Mouse (Mus musculus) midbrain, embryonic 12.5 days (tissue): ENCODE data around the gene Ccer2. TPM values are rescaled to one million over a fixed set of nuclear protein-coding genes. Genes with fewer than 3 reads are reported as not detected.
A peak's percentile ranks its signal among the peaks of the same experiment; 100 is the strongest.

Experiments
- ATAC-seq: fragments of 200-750 bp; cut with Nextera tagmentation; 2 replicates; pipeline ENCODE4 v1.8.0; 2017; ENCODE audit warnings: low read depth, moderate TSS enrichment, moderate library complexity; ENCODE audit not compliant: low FRiP score
- H3K27ac ChIP-seq: fragments of 300-500 bp; sonication (generic); replicated peaks from 2 replicates; pipeline ENCODE4 v1.5.1; 2016; ENCODE audit warnings: mild to moderate bottlenecking
- H3K27me3 ChIP-seq: fragments of 300-500 bp; sonication (generic); 2 replicates; pipeline ENCODE4 v1.6.1; 2016; ENCODE audit warnings: mild to moderate bottlenecking
- H3K36me3 ChIP-seq: fragments of 300-500 bp; sonication (generic); 2 replicates; pipeline ENCODE4 v1.6.1; 2016
- H3K4me1 ChIP-seq: fragments of 300-500 bp; sonication (generic); 2 replicates; pipeline ENCODE4 v1.6.1; 2016
- H3K4me2 ChIP-seq: fragments of 300-500 bp; sonication (generic); replicated peaks from 2 replicates; pipeline ENCODE4 v1.6.1; 2016; ENCODE audit warnings: mild to moderate bottlenecking, moderate library complexity
- H3K4me3 ChIP-seq: fragments of 300-500 bp; sonication (generic); 2 replicates; pipeline ENCODE4 v1.5.1; 2016; ENCODE audit warnings: mild to moderate bottlenecking
- H3K9ac ChIP-seq: fragments of 300-500 bp; sonication (generic); replicated peaks from 2 replicates; pipeline ENCODE4 v1.6.1; 2016; ENCODE audit warnings: mild to moderate bottlenecking, moderate library complexity
- H3K9me3 ChIP-seq: fragments of 300-500 bp; sonication (generic); 2 replicates; pipeline ENCODE4 v1.6.1; 2016; ENCODE audit warnings: mild to moderate bottlenecking
- WGBS: fragments of 180-500 bp; shearing (Covaris S2); methylation state at CpG from one replicate; pipeline ENCODE4 v1.1.7; 2016; 5-methylcytosine and 5-hydroxymethylcytosine counted together
- polyA plus RNA-seq: library from polyadenylated mRNA; unstranded; fragments of >200 nt; fragmentation: Nextera tagmentation; extraction: Ambion mirVana; gene quantifications from 2 replicates; pipeline ENCODE4 v1.2.1, GENCODE M21; 2016

Gene Ccer2
- polyA plus RNA-seq, 1 experiment from 2014 or later, result not detected

GRCm38 (mm10) chr7:28726600-28726999, 29.4 kb upstream of the Ccer2 start:
- Histone ChIP-seq H3K27me3 (peaks cover 5% of the 10 kb centered on the region), H3K36me3 (no peaks in the 10 kb centered on the region), H3K9ac (no peak overlapping the region), H3K9me3 (0 out of 2 replicates have a peak, but pooled peaks cover 5% of the 10 kb centered on the region), H3K27ac (no peak overlapping the region), H3K4me2 (0 out of 2 replicates have a peak overlapping the region, but pooled peaks have one; percentile 10), H3K4me3 (no peak overlapping the region), H3K4me1 (peaks cover 7% of the 10 kb centered on the region; the same call in 1 of the 2 replicates)
- 7% methylated on average over 14 of the region's 14 CpGs for WGBS
- no peak for ATAC-seq

GRCm38 (mm10) chr7:28727649-28728340, 28.2 kb upstream of the Ccer2 start:
- 58% methylated on average over 10 of the region's 10 CpGs for WGBS
- H3K4me1 ChIP-seq, result peaks cover 13% of the 10 kb centered on the region; the same call in 1 of the 2 replicates
- no peak overlapping the region for H3K4me2 ChIP-seq
- no peak for ATAC-seq
- H3K9ac ChIP-seq, result no peak overlapping the region
- no peaks in the 10 kb centered on the region for H3K36me3 ChIP-seq
- H3K27me3 ChIP-seq, result peaks cover 17% of the 10 kb centered on the region
- no peak overlapping the region for H3K27ac ChIP-seq
- no peak overlapping the region for H3K4me3 ChIP-seq
- H3K9me3 ChIP-seq, result 0 out of 2 replicates have a peak, but pooled peaks cover 5% of the 10 kb centered on the region

GRCm38 (mm10) chr7:28732341-28733142, 23.4 kb upstream of the Ccer2 start:
- peak; percentile 84 for ATAC-seq
- Histone ChIP-seq H3K4me2 (peak overlapping the region; percentile 71), H3K4me1 (peaks cover 12% of the 10 kb centered on the region; the same call in 1 of the 2 replicates), H3K36me3 (peaks cover 6% of the 10 kb centered on the region; the same call in 1 of the 2 replicates), H3K9ac (peak overlapping the region; percentile 49; the same call in 1 of the 2 replicates), H3K27me3 (peaks cover 27% of the 10 kb centered on the region), H3K27ac (no peak overlapping the region; the same call in 1 of the 2 replicates), H3K4me3 (peak overlapping the region; percentile 47), H3K9me3 (0 out of 2 replicates have a peak, but pooled peaks cover 5% of the 10 kb centered on the region)
- WGBS, result 2% methylated on average over 58 of the region's 58 CpGs

DNA sequence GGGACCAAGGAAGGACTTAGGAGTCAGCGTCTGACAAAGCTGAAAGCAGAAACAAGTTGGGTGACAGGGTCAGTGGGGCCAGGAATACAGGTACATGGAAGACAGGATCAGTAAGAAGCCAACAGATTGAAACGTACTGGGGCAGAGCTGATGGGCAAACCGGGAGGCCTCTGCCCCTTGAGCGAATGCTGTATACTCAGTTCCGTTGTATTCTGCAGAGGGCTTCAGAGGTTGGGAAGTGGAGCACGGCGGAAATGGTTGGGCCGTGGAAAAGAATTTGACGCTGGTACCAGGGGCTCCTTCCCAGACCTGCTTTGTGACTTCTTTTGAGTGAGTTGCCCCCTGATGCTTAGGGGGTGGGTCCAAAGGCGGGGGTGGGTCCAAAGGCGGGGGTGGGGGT, 22.8 kb upstream of the Ccer2 start:
- H3K9ac ChIP-seq, result peak overlapping the region; percentile 49; the same call in 1 of the 2 replicates
- ATAC-seq, result 0 out of 2 replicates have a peak, but pooled peaks have one; percentile 19
- peak overlapping the region; percentile 47 for H3K4me3 ChIP-seq
- no peak overlapping the region; the same call in 1 of the 2 replicates for H3K27ac ChIP-seq
- peak overlapping the region; percentile 71 for H3K4me2 ChIP-seq
- peaks cover 9% of the 10 kb centered on the region for H3K36me3 ChIP-seq
- 0 out of 2 replicates have a peak, but pooled peaks cover 5% of the 10 kb centered on the region for H3K9me3 ChIP-seq
- peaks cover 11% of the 10 kb centered on the region; the same call in 1 of the 2 replicates for H3K4me1 ChIP-seq
- H3K27me3 ChIP-seq, result peaks cover 27% of the 10 kb centered on the region
- WGBS, result 7% methylated on average over 11 of the region's 11 CpGs

- no peak overlapping the region for H3K27ac ChIP-seq
- H3K9me3 ChIP-seq, result 0 out of 2 replicates have a peak, but pooled peaks cover 5% of the 10 kb centered on the region
- H3K9ac ChIP-seq, result no peak overlapping the region
- peaks cover 27% of the 10 kb centered on the region for H3K27me3 ChIP-seq
- H3K4me2 ChIP-seq, result no peak overlapping the region
- no peak overlapping the region for H3K4me3 ChIP-seq
- no peak for ATAC-seq
- WGBS, result 84% methylated on average over 6 of the region's 6 CpGs
- H3K36me3 ChIP-seq, result peaks cover 24% of the 10 kb centered on the region
- H3K4me1 ChIP-seq, result peaks cover 11% of the 10 kb centered on the region; the same call in 1 of the 2 replicates
Observed at GRCm38 (mm10) chr7:28735701-28736100, 20.3 kb upstream of the Ccer2 start.

DNA sequence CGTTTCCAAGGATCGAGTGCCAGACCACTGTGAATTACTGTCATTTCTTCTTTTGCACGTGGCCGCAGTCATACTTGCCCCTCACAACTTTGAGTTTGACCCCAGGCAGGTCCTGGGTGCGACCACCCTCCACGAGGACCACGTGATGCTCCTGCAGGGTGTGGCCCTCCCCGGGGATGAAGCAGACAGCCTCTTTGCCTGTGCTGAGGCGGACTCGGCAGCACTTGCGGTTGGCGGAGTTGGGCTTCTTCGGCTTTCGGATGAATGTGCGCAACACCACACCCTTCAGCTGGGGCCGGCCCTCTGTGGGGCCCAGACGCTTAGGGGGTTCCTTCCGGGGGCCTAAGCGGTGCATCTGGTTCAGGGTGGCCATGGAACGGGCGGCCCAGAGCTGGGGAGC, 16.1 kb upstream of the Ccer2 start:
- Histone ChIP-seq H3K4me3 (no peak overlapping the region), H3K9me3 (no peaks in the 10 kb centered on the region), H3K4me1 (peaks cover 13% of the 10 kb centered on the region), H3K36me3 (peaks cover 30% of the 10 kb centered on the region), H3K27me3 (no peaks in the 10 kb centered on the region), H3K27ac (no peak overlapping the region), H3K9ac (no peak overlapping the region), H3K4me2 (no peak overlapping the region)
- no peak for ATAC-seq
- WGBS, result 94% methylated on average over 21 of the region's 21 CpGs

DNA sequence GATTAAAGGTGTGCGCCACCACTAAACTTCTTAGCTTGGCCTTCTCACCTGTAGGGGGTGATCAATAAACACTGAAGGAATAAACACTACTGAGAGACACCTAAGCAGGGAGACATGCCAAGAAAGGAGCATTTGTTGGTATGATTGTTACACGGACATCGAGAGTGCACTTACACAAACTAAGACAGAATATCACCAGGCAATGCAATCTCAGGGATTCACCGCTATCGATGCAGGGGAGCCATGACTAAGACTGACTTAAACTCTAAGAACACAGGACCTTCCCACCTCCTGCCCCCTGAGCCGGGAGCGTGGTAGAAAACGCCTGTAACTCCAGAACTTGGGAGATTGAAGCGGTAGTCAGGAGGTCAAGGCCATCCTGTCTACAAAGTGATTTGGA, 15.0 kb upstream of the Ccer2 start:
- H3K36me3 ChIP-seq, result peaks cover 36% of the 10 kb centered on the region
- H3K27ac ChIP-seq, result no peak overlapping the region
- H3K4me2 ChIP-seq, result peak overlapping the region; percentile 83
- ATAC-seq, result no peak
- WGBS, result 43% methylated on average over 9 of the region's 9 CpGs
- H3K9ac ChIP-seq, result peak overlapping the region; percentile 81
- peak overlapping the region; percentile 78 for H3K4me3 ChIP-seq
- H3K27me3 ChIP-seq, result no peaks in the 10 kb centered on the region
- peaks cover 13% of the 10 kb centered on the region for H3K4me1 ChIP-seq
- no peaks in the 10 kb centered on the region for H3K9me3 ChIP-seq

DNA sequence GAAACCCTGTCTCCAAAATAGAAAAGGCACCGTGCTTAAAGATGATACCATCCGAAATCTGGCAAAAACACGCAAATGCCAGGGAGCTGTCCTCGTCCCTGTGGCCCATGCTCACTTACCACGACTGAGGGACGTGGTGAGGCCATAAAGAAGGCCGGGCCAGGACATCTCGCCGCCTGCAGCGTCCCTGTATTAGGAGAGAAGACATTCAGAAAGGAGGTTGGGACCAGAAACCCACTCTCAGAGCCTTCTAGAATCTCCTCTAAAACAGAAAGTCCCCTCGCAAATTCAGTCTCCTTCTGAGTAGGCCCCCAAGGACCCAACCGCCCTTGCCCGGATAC, 14.6 kb upstream of the Ccer2 start:
- Histone ChIP-seq H3K27me3 (no peaks in the 10 kb centered on the region), H3K4me3 (peak overlapping the region; percentile 78), H3K4me1 (peaks cover 13% of the 10 kb centered on the region), H3K27ac (0 out of 2 replicates have a peak overlapping the region, but pooled peaks have one; percentile 46), H3K9ac (peak overlapping the region; percentile 81), H3K4me2 (peak overlapping the region; percentile 83), H3K36me3 (peaks cover 40% of the 10 kb centered on the region), H3K9me3 (no peaks in the 10 kb centered on the region)
- ATAC-seq, result no peak
- under 1% methylated on average over 13 of the region's 13 CpGs for WGBS

DNA sequence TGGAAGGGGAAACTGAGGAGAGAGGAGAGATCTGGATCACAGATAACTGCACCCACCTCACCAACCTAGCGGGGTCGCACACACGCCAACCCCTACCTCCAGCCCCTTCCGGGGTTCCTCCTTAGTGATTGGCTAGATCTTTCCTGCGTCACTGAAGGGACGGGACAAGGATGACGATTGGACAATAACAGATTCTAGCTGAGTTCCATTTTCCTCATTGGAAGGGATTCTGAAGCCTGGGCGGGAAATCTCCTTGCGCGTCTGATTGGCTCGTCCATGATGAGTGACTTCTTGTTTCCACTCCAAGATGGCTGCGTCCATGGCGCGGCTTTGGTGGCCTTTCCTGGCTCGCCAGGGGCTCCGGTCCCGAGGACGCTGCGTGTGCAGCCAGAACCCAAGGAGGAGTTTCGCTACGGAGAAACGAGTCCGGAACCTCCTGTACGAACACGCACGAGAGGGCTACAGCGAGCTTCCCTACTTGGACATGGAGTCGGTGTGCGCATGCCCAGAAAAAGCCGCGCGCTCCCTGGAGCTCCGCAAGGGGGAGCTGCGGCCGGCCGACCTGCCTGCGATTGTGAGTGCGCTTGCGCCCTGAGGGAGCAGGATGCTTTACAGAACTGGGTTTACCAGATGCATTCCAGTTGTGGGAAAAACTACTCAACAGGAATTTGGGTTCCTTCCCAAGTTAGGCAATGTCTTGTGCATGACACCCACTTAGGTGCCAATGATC, 14.1 kb upstream of the Ccer2 start, which contains the start of the genes Mrps12 and Sars2:
Mrps12 (minus strand) TSS at position 112 of the 730 bp plus-strand sequence.
Sars2 (plus strand) TSS at position 284 of the 730 bp plus-strand sequence.
- H3K4me3 ChIP-seq, result peak within 1 kb of the TSS; percentile 78
- peaks cover 13% of the 10 kb centered on the region for H3K4me1 ChIP-seq
- H3K36me3 ChIP-seq, result peaks cover 45% of the 10 kb centered on the region
- H3K27me3 ChIP-seq, result no peaks in the 10 kb centered on the region
- peak within 1 kb of the TSS; percentile 83 for H3K4me2 ChIP-seq
- peak; percentile 99 for ATAC-seq
- H3K9me3 ChIP-seq, result no peaks in the 10 kb centered on the region
- under 1% methylated on average over 39 of the region's 39 CpGs for WGBS
- peak within 1 kb of the TSS; percentile 65 for H3K27ac ChIP-seq
- H3K9ac ChIP-seq, result peak within 1 kb of the TSS; percentile 81

DNA sequence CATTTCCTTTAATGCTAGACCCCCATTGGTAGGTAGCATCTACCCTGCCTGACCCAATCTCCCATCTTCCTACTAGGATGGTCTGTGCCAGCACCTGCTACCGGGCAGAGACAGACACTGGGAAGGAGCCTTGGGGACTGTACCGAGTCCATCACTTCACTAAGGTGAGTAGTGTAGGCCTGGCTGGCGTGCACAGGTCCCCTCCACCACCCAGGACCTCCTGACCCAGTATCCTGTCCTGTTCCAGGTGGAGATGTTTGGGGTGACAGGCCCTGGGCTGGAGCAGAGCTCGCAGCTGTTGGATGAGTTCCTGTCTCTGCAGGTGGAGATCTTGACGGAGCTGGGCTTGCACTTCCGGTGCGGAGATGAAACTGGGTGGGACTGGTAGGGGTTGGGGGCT, 6.0 kb upstream of the Ccer2 start:
- 92% methylated on average over 7 of the region's 7 CpGs for WGBS
- H3K36me3 ChIP-seq, result peaks cover 49% of the 10 kb centered on the region

DNA sequence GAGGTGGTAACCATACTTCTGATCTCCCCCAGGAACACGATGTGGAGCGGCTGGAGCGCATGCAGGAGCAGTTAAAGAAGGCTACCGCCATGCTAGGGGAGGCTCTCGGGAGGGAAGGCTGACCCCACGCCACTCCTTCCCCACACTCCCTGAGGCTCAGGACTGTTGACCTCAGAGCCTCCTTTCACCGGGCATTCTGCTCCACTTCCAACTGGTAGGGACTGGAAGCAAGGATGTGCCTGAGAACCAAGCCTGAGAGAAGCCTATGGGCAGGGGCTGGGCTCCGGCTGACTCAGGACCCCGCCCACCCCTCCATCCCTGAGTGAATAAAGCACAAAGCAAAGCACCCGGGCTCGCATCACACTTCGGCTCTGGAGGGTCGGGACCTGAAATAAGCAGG, 2.6 kb downstream of the Ccer2 start:
- no peak overlapping the region for H3K4me3 ChIP-seq
- no peak for ATAC-seq
- 83% methylated on average over 13 of the region's 13 CpGs for WGBS
- H3K4me1 ChIP-seq, result peaks cover 7% of the 10 kb centered on the region
- H3K9ac ChIP-seq, result no peak overlapping the region
- no peak overlapping the region for H3K27ac ChIP-seq
- no peaks in the 10 kb centered on the region for H3K9me3 ChIP-seq
- H3K4me2 ChIP-seq, result no peak overlapping the region
- H3K27me3 ChIP-seq, result peaks cover 23% of the 10 kb centered on the region
- peaks cover 43% of the 10 kb centered on the region for H3K36me3 ChIP-seq

More for the DNA sequence above, 6.0 kb upstream of the Ccer2 start:
- ATAC-seq, result no peak
- Histone ChIP-seq H3K4me2 (no peak overlapping the region), H3K9me3 (no peaks in the 10 kb centered on the region), H3K4me3 (no peak overlapping the region), H3K27me3 (no peaks in the 10 kb centered on the region; the same call in 1 of the 2 replicates), H3K4me1 (no peaks in the 10 kb centered on the region), H3K27ac (no peak overlapping the region), H3K9ac (no peak overlapping the region)
